Mouse (Mus musculus): ENCODE measurements at regions not wholly inside any gene's neighbourhood (a gene's known extent, or its start where the extent isn't known, plus 50 kb on each side); places are given as distances from the start of the nearest gene placed in this dataset.

DNA sequence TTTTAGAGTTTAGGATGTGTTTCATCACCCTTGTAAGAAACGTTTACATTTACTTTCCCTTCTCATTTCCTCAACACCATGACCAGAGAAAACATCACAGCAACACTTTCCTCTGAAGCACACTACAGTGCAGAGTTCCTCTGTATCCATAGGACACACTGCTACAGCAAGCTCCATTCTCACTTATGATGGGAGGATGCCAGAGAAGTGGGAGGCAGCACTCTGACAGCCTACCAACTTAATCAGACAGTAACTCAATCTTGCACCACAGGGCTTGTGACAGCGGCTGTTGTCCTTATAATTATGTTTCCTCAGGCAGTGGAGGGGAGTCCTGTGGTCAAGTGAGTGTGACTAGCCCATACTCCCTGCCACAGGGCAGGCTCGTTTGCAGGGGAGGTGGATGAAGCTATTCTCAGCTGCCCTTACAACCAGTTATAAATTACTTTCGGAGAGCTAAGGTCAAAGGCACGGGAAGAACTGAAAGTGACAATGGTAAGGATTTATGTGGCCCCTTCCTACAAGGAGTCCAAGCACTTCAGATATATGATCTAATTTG, 186.5 kb upstream of the Fam84a start:
- TF ChIP-seq CTCF (IDR thresholded peaks at IDR 0.05; ENCODE audit: borderline replicate concordance, insufficient read depth, low read length) (no peak), POLR2A (IDR thresholded peaks at IDR 0.05; ENCODE audit: low read depth, low read length) (no peak)

Measured in embryonic fibroblast, embryonic 13.5 days (primary cell).